Mouse (Mus musculus): ENCODE data around the gene Fblim1. TPM values are rescaled to one million over a fixed set of nuclear protein-coding genes. Genes with fewer than 3 reads are reported as not detected.

Fblim1 gene
- polyA plus RNA-seq, 1 experiment from 2014 or later, result 73.5 TPM

- Histone ChIP-seq H3K4me2 (no peak overlapping the region), H3K4me3 (no peak overlapping the region), H3K27me3 (no peaks in the 10 kb centered on the region), H3K9ac (no peak overlapping the region), H3K27ac (peak overlapping the region; percentile 1; the same call in 1 of the 2 replicates), H3K9me3 (no peaks in the 10 kb centered on the region), H3K36me3 (peaks cover 4% of the 10 kb centered on the region), H3K4me1 (peaks cover 23% of the 10 kb centered on the region)
- 46% methylated on average over 7 of the region's 7 CpGs for WGBS
- no peak for ATAC-seq (ENCODE audit: borderline replicate concordance, extremely low read depth, low FRiP score, low TSS enrichment)
These were observed 78.8 kb downstream of the Fblim1 start for GRCm38 (mm10) chr4:141526936-141527650.

Other genes with a start within 250 kb of the Fblim1 start
- gene Fam131c, start 237.9 kb downstream of the Fblim1 start, polyA plus RNA-seq (2015; fragmentation: Nextera tagmentation; extraction: Ambion mirVana), result 3.1 and 3.6 TPM in 2 replicates
- 0.19 and 0.54 TPM in 2 replicates for gene Clcnka, start 207.4 kb downstream of the Fblim1 start, polyA plus RNA-seq (2015; fragmentation: Nextera tagmentation; extraction: Ambion mirVana)
- 0.16 TPM in 1 of 2 replicates, not detected in the other for gene Clcnkb, start 190.1 kb downstream of the Fblim1 start, polyA plus RNA-seq (2015; fragmentation: Nextera tagmentation; extraction: Ambion mirVana)
- gene Hspb7, start 185.3 kb downstream of the Fblim1 start, polyA plus RNA-seq (2015; fragmentation: Nextera tagmentation; extraction: Ambion mirVana), result 3.2 and 4.8 TPM in 2 replicates
- gene Srarp, start 170.0 kb downstream of the Fblim1 start, polyA plus RNA-seq (2015; fragmentation: Nextera tagmentation; extraction: Ambion mirVana), result not detected in 2 replicates
- gene Zbtb17, start 161.4 kb downstream of the Fblim1 start, polyA plus RNA-seq (2015; fragmentation: Nextera tagmentation; extraction: Ambion mirVana), result 33.1 and 36.4 TPM in 2 replicates
- 9.1 and 10.3 TPM in 2 replicates for gene Spen, start 67.5 kb downstream of the Fblim1 start, polyA plus RNA-seq (2015; fragmentation: Nextera tagmentation; extraction: Ambion mirVana)
- gene Tmem82, start 12.5 kb upstream of the Fblim1 start, polyA plus RNA-seq (2015; fragmentation: Nextera tagmentation; extraction: Ambion mirVana), result 0.49 and 0.58 TPM in 2 replicates
- 0.05 and 0.09 TPM in 2 replicates for gene Slc25a34, start 17.7 kb upstream of the Fblim1 start, polyA plus RNA-seq (2015; fragmentation: Nextera tagmentation; extraction: Ambion mirVana)
- 5.5 and 6.2 TPM in 2 replicates for gene Plekhm2, start 58.8 kb upstream of the Fblim1 start, polyA plus RNA-seq (2015; fragmentation: Nextera tagmentation; extraction: Ambion mirVana)
- gene Rsc1a1, start 79.5 kb upstream of the Fblim1 start, polyA plus RNA-seq (2015; fragmentation: Nextera tagmentation; extraction: Ambion mirVana), result not detected in 2 replicates
- gene Ddi2, start 117.3 kb upstream of the Fblim1 start, polyA plus RNA-seq (2015; fragmentation: Nextera tagmentation; extraction: Ambion mirVana), result 22.1 and 22.8 TPM in 2 replicates
- 0.20 and 0.26 TPM in 2 replicates for gene Agmat, start 140.6 kb upstream of the Fblim1 start, polyA plus RNA-seq (2015; fragmentation: Nextera tagmentation; extraction: Ambion mirVana)
- gene Dnajc16, start 184.8 kb upstream of the Fblim1 start, polyA plus RNA-seq (2015; fragmentation: Nextera tagmentation; extraction: Ambion mirVana), result 4.4 and 4.9 TPM in 2 replicates
- 24.0 and 24.1 TPM in 2 replicates for gene Casp9, start 187.5 kb upstream of the Fblim1 start, polyA plus RNA-seq (2015; fragmentation: Nextera tagmentation; extraction: Ambion mirVana)
- 2.1 TPM in 1 of 2 replicates, not detected in the other for gene Cela2a, start 220.1 kb upstream of the Fblim1 start, polyA plus RNA-seq (2015; fragmentation: Nextera tagmentation; extraction: Ambion mirVana)
- gene Ctrc, start 240.3 kb upstream of the Fblim1 start, polyA plus RNA-seq (2015; fragmentation: Nextera tagmentation; extraction: Ambion mirVana), result not detected in 2 replicates

Data from lung, embryonic 15.5 days (tissue).